In genomic region chr6:37870245-37871136, GRCm38 (mm10) we compare ENCODE assay signal across 8 mouse cellular contexts. TPM values are rescaled to one million over a fixed set of nuclear protein-coding genes. Genes with fewer than 3 reads are reported as not detected.
A peak's percentile ranks its signal among the peaks of the same experiment; 100 is the strongest.
DNase-seq lines count a peak whose midpoint lies in the region; ATAC-seq and TF ChIP-seq lines count a peak whose summit lies in the region.

Gene Trim24, plus strand, starts transcription at chr6:37870811.

- peak within 1 kb of the TSS; percentile 65 for H3K4me2 ChIP-seq in heart, embryonic 11.5 days
- peak within 1 kb of the TSS; percentile 61 for H3K4me2 ChIP-seq in kidney, embryonic 16.5 days (replicated peaks; ENCODE audit: low read depth, low read length)
- H3K4me2 ChIP-seq in myocyte (ENCODE audit: low read depth) = peak within 1 kb of the TSS; percentile 91

- under 1% methylated on average over 65 of the region's 89 CpGs for WGBS in heart, embryonic 11.5 days (ENCODE audit: insufficient replicate concordance)
- under 1% methylated on average over 71 of the region's 89 CpGs for WGBS in kidney, embryonic 16.5 days
- under 1% methylated on average over 74 of the region's 89 CpGs for whole genome bisulfite sequencing in liver, adult 2 months

- peak within 1 kb of the TSS; percentile 97 for H3K9ac ChIP-seq in heart, embryonic 11.5 days (ENCODE audit: low read depth, low read length)
- H3K9ac ChIP-seq in kidney, embryonic 16.5 days (replicated peaks; ENCODE audit: low read length) = peak within 1 kb of the TSS; percentile 96
- H3K9ac ChIP-seq in liver, adult 2 months (ENCODE audit: low read depth, low read length) = peak within 1 kb of the TSS; percentile 88

- H3K4me3 ChIP-seq in C2C12 (ENCODE audit: insufficient read depth, poor library complexity, severe bottlenecking) = peak within 1 kb of the TSS; percentile 53
- peak within 1 kb of the TSS; percentile 92 for H3K4me3 ChIP-seq in erythroblast, embryonic 14.5 days (replicated peaks)
- H3K4me3 ChIP-seq in heart, embryonic 11.5 days (ENCODE audit: low read depth, low read length) = peak within 1 kb of the TSS; percentile 92
- peak within 1 kb of the TSS; percentile 88 for H3K4me3 ChIP-seq in kidney, embryonic 16.5 days (ENCODE audit: low read length)
- H3K4me3 ChIP-seq in liver, adult 2 months (ENCODE audit: insufficient read depth, low read depth, low read length) = peak within 1 kb of the TSS; percentile 67
- peak within 1 kb of the TSS; percentile 52 for H3K4me3 ChIP-seq in myocyte

- no peak for TF ChIP-seq CTCF in C2C12 (IDR thresholded peaks at IDR 0.05; ENCODE audit: control insufficient read depth, insufficient read depth, insufficient read length)
- no peak for TF ChIP-seq CTCF in brain, embryonic 14.5 days (IDR thresholded peaks at IDR 0.05; ENCODE audit: borderline replicate concordance, extremely low read depth, insufficient read depth, insufficient read length)
- no peak for TF ChIP-seq CTCF in liver, adult 2 months (IDR thresholded peaks at IDR 0.05; ENCODE audit: low read depth, low read length)

- DNase-seq in brain, embryonic 14.5 days (ENCODE audit: low read depth) = peak; percentile 99
- DNase-seq in liver, adult 2 months (ENCODE audit: extremely low read depth, low read depth, low spot score) = peak; percentile 88
- DNase-seq in splenic B cell, adult 2 months (ENCODE audit: low read depth, low spot score) = peak; percentile 98

- peak within 1 kb of the TSS; percentile 100 for H3ac ChIP-seq in C2C12 (ENCODE audit: control insufficient read depth, insufficient read length, low read depth)
- peak within 1 kb of the TSS; percentile 91 for H3ac ChIP-seq in myocyte (ENCODE audit: control insufficient read depth, insufficient read length)

- H3K4me1 ChIP-seq in erythroblast, embryonic 14.5 days (ENCODE audit: control insufficient read depth) = peaks cover 21% of the 10 kb centered on the region
- H3K4me1 ChIP-seq in heart, embryonic 11.5 days (ENCODE audit: control insufficient read depth, insufficient read depth, low read length) = no peaks in the 10 kb centered on the region
- H3K4me1 ChIP-seq in kidney, embryonic 16.5 days (ENCODE audit: insufficient read depth, low read length) = peaks cover 4% of the 10 kb centered on the region; the same call in 1 of the 2 replicates
- H3K4me1 ChIP-seq in liver, adult 2 months (ENCODE audit: control insufficient read depth, insufficient read depth, low read length) = no peaks in the 10 kb centered on the region

- peak; percentile 99 for TF ChIP-seq POLR2A in brain, embryonic 14.5 days (IDR thresholded peaks at IDR 0.05; ENCODE audit: borderline replicate concordance, extremely low read depth, insufficient read depth, insufficient read length, poor library complexity, severe bottlenecking)
- TF ChIP-seq POLR2A in liver, adult 2 months (IDR thresholded peaks at IDR 0.05; ENCODE audit: extremely low read depth, insufficient read depth, low read length) = peak; percentile 78
- peak; percentile 95 for TF ChIP-seq POLR2A in myocyte (IDR thresholded peaks at IDR 0.05; ENCODE audit: insufficient read length, low read depth)

- peaks cover 40% of the 10 kb centered on the region for H3K79me3 ChIP-seq in C2C12 (ENCODE audit: low read depth)

- H3K9me3 ChIP-seq in erythroblast, embryonic 14.5 days (ENCODE audit: control insufficient read depth, low read length) = peaks cover 30% of the 10 kb centered on the region
- H3K9me3 ChIP-seq in heart, embryonic 11.5 days (replicated peaks; ENCODE audit: control insufficient read depth, low read length) = peaks cover 22% of the 10 kb centered on the region
- H3K9me3 ChIP-seq in kidney, embryonic 16.5 days (ENCODE audit: low read length) = peaks cover 36% of the 10 kb centered on the region

- peaks cover 44% of the 10 kb centered on the region for H3K79me2 ChIP-seq in C2C12 (ENCODE audit: control insufficient read depth, insufficient read depth)
- peaks cover 9% of the 10 kb centered on the region; the same call in 1 of the 2 replicates for H3K79me2 ChIP-seq in liver, adult 2 months (ENCODE audit: control insufficient read depth, insufficient read depth, low read length)
- peaks cover 43% of the 10 kb centered on the region for H3K79me2 ChIP-seq in myocyte (ENCODE audit: control insufficient read depth, insufficient read depth)

- peak within 1 kb of the TSS; percentile 99 for H3K27ac ChIP-seq in heart, embryonic 11.5 days (ENCODE audit: low read depth, low read length)
- H3K27ac ChIP-seq in kidney, embryonic 16.5 days (ENCODE audit: low read length) = peak within 1 kb of the TSS; percentile 99
- H3K27ac ChIP-seq in liver, adult 2 months (replicated peaks; ENCODE audit: insufficient read depth, low read depth, low read length) = peak within 1 kb of the TSS; percentile 66

- H3K27me3 ChIP-seq in C2C12 (ENCODE audit: control insufficient read depth, insufficient read depth, insufficient read length) (no peaks in the 10 kb centered on the region), myocyte (ENCODE audit: control insufficient read depth, insufficient read depth, insufficient read length) (no peaks in the 10 kb centered on the region)
- H3K27me3 ChIP-seq in erythroblast, embryonic 14.5 days (ENCODE audit: control insufficient read depth) = no peaks in the 10 kb centered on the region
- no peaks in the 10 kb centered on the region for H3K27me3 ChIP-seq in heart, embryonic 11.5 days (ENCODE audit: control insufficient read depth, insufficient read depth, low read length)
- no peaks in the 10 kb centered on the region for H3K27me3 ChIP-seq in kidney, embryonic 16.5 days (ENCODE audit: insufficient read depth, low read length)
- no peaks in the 10 kb centered on the region for H3K27me3 ChIP-seq in liver, adult 2 months (ENCODE audit: control insufficient read depth, insufficient read depth, low read length)
- H3K27me3 ChIP-seq in splenic B cell, adult 2 months (ENCODE audit: control insufficient read depth, insufficient read depth, low read length, poor library complexity, severe bottlenecking) = no peaks in the 10 kb centered on the region

- no peaks in the 10 kb centered on the region for H3K36me3 ChIP-seq in C2C12 (ENCODE audit: control insufficient read depth, insufficient read depth)
- peaks cover 24% of the 10 kb centered on the region for H3K36me3 ChIP-seq in erythroblast, embryonic 14.5 days (ENCODE audit: control insufficient read depth)
- H3K36me3 ChIP-seq in heart, embryonic 11.5 days (ENCODE audit: control insufficient read depth, insufficient read depth, low read length) = peaks cover 8% of the 10 kb centered on the region; the same call in 1 of the 2 replicates
- H3K36me3 ChIP-seq in kidney, embryonic 16.5 days (ENCODE audit: insufficient read depth, low read length) = peaks cover 26% of the 10 kb centered on the region
- no peaks in the 10 kb centered on the region for H3K36me3 ChIP-seq in liver, adult 2 months (ENCODE audit: control insufficient read depth, insufficient read depth, low read length)
- H3K36me3 ChIP-seq in myocyte (ENCODE audit: control insufficient read depth, insufficient read depth) = no peaks in the 10 kb centered on the region
- H3K36me3 ChIP-seq in splenic B cell, adult 2 months (ENCODE audit: control insufficient read depth, insufficient read depth, low read length, poor library complexity, severe bottlenecking) = no peaks in the 10 kb centered on the region

- peak; percentile 98 for ATAC-seq in heart, embryonic 11.5 days (replicated peaks; ENCODE audit: insufficient number of reproducible peaks, low FRiP score, low TSS enrichment)
- peak; percentile 99 for ATAC-seq in kidney, embryonic 16.5 days (ENCODE audit: low FRiP score, low TSS enrichment)

TF ChIP-seq in C2C12, 6 proteins besides CTCF, POLR2A, EP300 and RAD21:
- TF ChIP-seq USF1 (IDR thresholded peaks at IDR 0.05; ENCODE audit: low read depth) = no peak
- TF ChIP-seq MYOD1 (IDR thresholded peaks at IDR 0.05; ENCODE audit: control insufficient read depth, insufficient read length, low read depth) = no peak
- no peak for TF ChIP-seq CEBPB (IDR thresholded peaks at IDR 0.05; ENCODE audit: low read depth)
- TF ChIP-seq MAX (IDR thresholded peaks at IDR 0.05) = no peak
- no peak for TF ChIP-seq FOSL1 (IDR thresholded peaks at IDR 0.05; ENCODE audit: insufficient read depth, low read length, poor library complexity, severe bottlenecking)
- TF ChIP-seq MYOG (IDR thresholded peaks at IDR 0.05; ENCODE audit: control insufficient read depth, extremely low read depth, insufficient read length) = no peak
TF ChIP-seq in C2C12: peak in this region for 0.

TF ChIP-seq in myocyte, 11 proteins besides CTCF, POLR2A, EP300 and RAD21:
- TF ChIP-seq SRF (IDR thresholded peaks at IDR 0.05; ENCODE audit: control insufficient read depth, insufficient read length, low read depth) = no peak
- TF ChIP-seq POLR2AphosphoS2 (IDR thresholded peaks at IDR 0.05; ENCODE audit: insufficient read length, low read depth) = peak; percentile 93
- peak in 1 of 3 experiments; percentile 17 for TF ChIP-seq MYOD1 (IDR thresholded peaks at IDR 0.05; ENCODE audit: control insufficient read depth in 1 of 3, insufficient read length in 2 of 3, low read depth in 2 of 3)

RNA-seq across cellular contexts. Expression of gene Trim24, which starts in this region (rescaled TPM):
- polyA plus RNA-seq in C2C12 (2012; fragmentation: generic; extraction: Trizol) (7.1 TPM), myocyte (2012; fragmentation: generic; extraction: Trizol) (9.3 TPM)
- 59.4 and 77.4 TPM in 2 replicates for polyA plus RNA-seq in brain, embryonic 14.5 days (2012; rRNA removed)
- 0.55 and 0.66 TPM in 2 replicates for polyA plus RNA-seq in erythroblast, embryonic 14.5 days (2012)
- polyA plus RNA-seq in heart, embryonic 11.5 days (2014; fragmentation: Nextera tagmentation; extraction: Ambion mirVana) = 17.9 and 18.9 TPM in 2 replicates
- polyA plus RNA-seq in kidney, embryonic 16.5 days (2015; fragmentation: Nextera tagmentation; extraction: Ambion mirVana) = 13.1 and 15.9 TPM in 2 replicates
- total RNA-seq in liver, adult 2 months (2014; rRNA removed) = 31.1 and 38.3 TPM in 2 replicates
- 15.2 and 17.5 TPM in 2 replicates for polyA plus RNA-seq in liver, adult 2 months (2012; rRNA removed)

Comparison
In these comparisons a context has a peak if more than half of its experiments do, and no peak if none do; other contexts are left out.
1. Peak in every context shown above with its lines: DNase-seq, ATAC-seq, H3K4me3 ChIP-seq and H3K27ac ChIP-seq.